Mouse (Mus musculus) frontal cortex, postnatal 36 days (tissue): ENCODE data around the gene N4bp3.
"Not testable (repeated sequence)": the region's sequence is repeated elsewhere in the genome, so short reads cannot be mapped to it uniquely, and the experiment has no call there.

Experiments
- DNase-seq, 2 experiments: peaks; one replicate each; pipeline ENCODE4 v3.0.0; 2022; ENCODE audit warnings: low spot score in 2 of 2

N4bp3 gene

GRCm38 (mm10) chr11:51650691-51651515 is at the start of gene N4bp3, which contains the start of gene D930048N14Rik:
Gene N4bp3, minus strand, starts transcription at chr11:51650842.
Gene D930048N14Rik, plus strand, starts transcription at chr11:51650954.
- DNase-seq = no peak

GRCm38 (mm10) chr11:51694984-51695383 is 44.3 kb upstream of the N4bp3 start:
- peak in 1 of 2 experiments; percentile 6 for DNase-seq

GRCm38 (mm10) chr11:51690597-51690996 is 40.0 kb upstream of the N4bp3 start:
- not testable (repeated sequence) for DNase-seq

GRCm38 (mm10) chr11:51689343-51689742 is 38.7 kb upstream of the N4bp3 start:
- DNase-seq = no peak

GRCm38 (mm10) chr11:51688330-51689328 is 38.0 kb upstream of the N4bp3 start, which contains the start of gene 0610009B22Rik:
Gene 0610009B22Rik, minus strand, starts transcription at chr11:51688874.
- DNase-seq = peak; percentile 99 to 100

GRCm38 (mm10) chr11:51681976-51682374 is 31.3 kb upstream of the N4bp3 start:
- no peak for DNase-seq

- DNase-seq = peak; percentile 87 to 89
These were observed 30.8 kb upstream of the N4bp3 start for GRCm38 (mm10) chr11:51681324-51681975.

- DNase-seq = no peak
These were observed 28.8 kb upstream of the N4bp3 start for GRCm38 (mm10) chr11:51679466-51679865.

- no peak for DNase-seq
These were observed 27.2 kb upstream of the N4bp3 start for GRCm38 (mm10) chr11:51677737-51678418.

GRCm38 (mm10) chr11:51675386-51675785 is 24.7 kb upstream of the N4bp3 start:
- DNase-seq = no peak

- no peak for DNase-seq
These were observed 22.6 kb upstream of the N4bp3 start for GRCm38 (mm10) chr11:51673291-51673690.

- no peak for DNase-seq
These were observed 20.7 kb upstream of the N4bp3 start for GRCm38 (mm10) chr11:51671376-51671775.

- DNase-seq = no peak
These were observed 20.2 kb upstream of the N4bp3 start for GRCm38 (mm10) chr11:51670846-51671245.

- not testable (repeated sequence) for DNase-seq
These were observed 14.1 kb upstream of the N4bp3 start for GRCm38 (mm10) chr11:51664747-51665146.

- no peak for DNase-seq
These were observed 12.0 kb upstream of the N4bp3 start for GRCm38 (mm10) chr11:51662632-51663031.

- DNase-seq = no peak
These were observed 11.3 kb upstream of the N4bp3 start for GRCm38 (mm10) chr11:51661867-51662365.

GRCm38 (mm10) chr11:51658705-51659104 is 8.1 kb upstream of the N4bp3 start:
- DNase-seq = peak in 1 of 2 experiments; percentile 35

- no peak for DNase-seq
These were observed 7.6 kb upstream of the N4bp3 start for GRCm38 (mm10) chr11:51658291-51658690.

- no peak for DNase-seq
These were observed 6.3 kb upstream of the N4bp3 start for GRCm38 (mm10) chr11:51656798-51657521.

GRCm38 (mm10) chr11:51654891-51655290 is 4.2 kb upstream of the N4bp3 start:
- no peak for DNase-seq
